Mouse (Mus musculus) bone marrow macrophage, adult 2 months (primary cell): Measurements from ENCODE around the gene Rbm41.

Experiments
- CTCF ChIP-seq: IDR thresholded peaks from 2 replicates; pipeline ENCODE4 v1.5.1; 2012; ENCODE audit warnings: low read depth, mild to moderate bottlenecking, low read length, moderate library complexity
- POLR2A ChIP-seq: IDR thresholded peaks from 2 replicates; pipeline ENCODE4 v1.6.1; 2012; ENCODE audit warnings: mild to moderate bottlenecking, low read depth, low read length, borderline replicate concordance

GRCm38 (mm10) chrX:139933507-139933906 is 64.9 kb downstream of the Rbm41 start:
- TF ChIP-seq CTCF (no peak), POLR2A (no peak)
